Comparison of ENCODE assay signal across 11 mouse cellular contexts in the genomic region with DNA sequence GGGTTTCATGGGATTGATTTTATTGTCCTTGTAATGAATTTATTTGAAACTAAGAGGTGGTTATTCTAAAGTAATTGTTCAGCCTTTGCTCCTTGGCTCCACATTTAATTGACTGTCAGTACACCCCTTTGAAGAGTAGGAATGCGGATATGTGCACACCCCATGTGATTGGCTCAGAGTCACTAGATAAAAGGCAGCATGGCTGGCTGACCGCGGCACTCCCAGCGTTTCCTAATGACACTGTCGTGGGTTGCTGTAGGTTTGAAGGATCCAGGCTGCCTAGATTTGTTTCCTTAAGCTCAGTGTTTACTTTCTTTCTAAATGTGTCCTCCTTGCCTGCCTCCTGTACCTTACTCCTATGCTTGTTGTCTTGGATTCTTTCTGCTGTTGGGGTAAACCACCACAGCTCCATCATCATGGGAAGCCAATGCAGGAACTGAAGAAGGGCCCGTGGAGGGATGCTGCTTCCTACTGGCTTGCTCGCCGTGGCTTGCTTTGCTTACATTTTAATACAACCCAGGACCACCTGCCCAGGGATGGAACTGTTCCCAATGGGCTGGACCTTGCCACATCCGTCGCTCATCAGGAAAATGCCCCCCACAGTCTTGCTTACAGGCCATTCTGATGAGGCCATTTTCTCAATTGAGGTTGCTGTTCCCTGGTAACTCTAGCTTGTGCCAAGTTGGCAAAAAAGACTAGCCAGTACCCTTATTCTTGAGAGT.
DNase-seq lines count a peak whose midpoint lies in the region; ATAC-seq and TF ChIP-seq lines count a peak whose summit lies in the region.
"Had no signal": no experiment of that assay in that cellular context is flagged by ENCODE, and none has a peak within 500 bp of the region (broad histone marks: within the 10 kb centered on the region; RNA-seq: fewer than 3 reads in every experiment).

No protein-coding gene starts in this region.

- peak; percentile 17 for DNase-seq in adrenal gland, adult 2 months
- DNase-seq in adrenal gland, adult (ENCODE audit: inconsistent age in 2 of 2, low spot score in 1 of 2): no peak
- DNase-seq in neural tube, embryonic 10.5 days (ENCODE audit: extremely low spot score, low spot score): no peak
- no peak for DNase-seq in stomach, postnatal 0 days (ENCODE audit: low spot score)
- DNase-seq in ovary, postnatal 10 days (ENCODE audit: low spot score): no peak
- no peak for DNase-seq in spleen, adult 12 weeks (ENCODE audit: low spot score)
- DNase-seq: cerebellum, adult 11-12 months; lung, embryonic 14.5 days had no signal

- H3K27ac ChIP-seq in neural tube, embryonic 13.5 days (replicated peaks): peak overlapping the region; percentile 63
- H3K27ac ChIP-seq in lung, embryonic 15.5 days: no peak overlapping the region
- H3K27ac ChIP-seq in stomach, postnatal 0 days (replicated peaks): 0 out of 2 replicates have a peak overlapping the region, but pooled peaks have one; percentile 2

- H3K9ac ChIP-seq in neural tube, embryonic 13.5 days: no peak overlapping the region
- no peak overlapping the region for H3K9ac ChIP-seq in lung, embryonic 15.5 days
- H3K9ac ChIP-seq in stomach, postnatal 0 days (ENCODE audit: low read length): no peak overlapping the region
- H3K9ac ChIP-seq: lung, embryonic 14.5 days had no signal

- peak; percentile 52; the same call in 1 of the 2 replicates for ATAC-seq in neural tube, embryonic 13.5 days (ENCODE audit: low read depth)
- 0 out of 2 replicates have a peak, but pooled peaks have one; percentile 50 for ATAC-seq in lung, embryonic 15.5 days (ENCODE audit: borderline replicate concordance, extremely low read depth, low FRiP score, low TSS enrichment)
- ATAC-seq in stomach, postnatal 0 days (ENCODE audit: low FRiP score, low TSS enrichment): no peak

- H3K4me1 ChIP-seq in neural tube, embryonic 13.5 days (replicated peaks): peaks cover 21% of the 10 kb centered on the region
- peaks cover 5% of the 10 kb centered on the region; the same call in 1 of the 2 replicates for H3K4me1 ChIP-seq in lung, embryonic 15.5 days
- no peaks in the 10 kb centered on the region for H3K4me1 ChIP-seq in stomach, postnatal 0 days (replicated peaks; ENCODE audit: control insufficient read depth, insufficient read depth)

- TF ChIP-seq EP300 in stomach, postnatal 0 days (optimal IDR thresholded peaks at IDR 0.05): no peak

- WGBS in neural tube, embryonic 13.5 days: 67% methylated on average over 10 of the region's 10 CpGs
- 70% methylated on average over 10 of the region's 10 CpGs for WGBS in lung, embryonic 15.5 days
- 71% methylated on average over 10 of the region's 10 CpGs for WGBS in stomach, postnatal 0 days

- no peaks in the 10 kb centered on the region for H3K9me3 ChIP-seq in neural tube, embryonic 13.5 days
- H3K9me3 ChIP-seq in lung, embryonic 15.5 days: no peaks in the 10 kb centered on the region
- no peaks in the 10 kb centered on the region for H3K9me3 ChIP-seq in stomach, postnatal 0 days (ENCODE audit: control insufficient read depth, low read length)

- no peaks in the 10 kb centered on the region for H3K27me3 ChIP-seq in neural tube, embryonic 13.5 days
- H3K27me3 ChIP-seq in lung, embryonic 15.5 days: no peaks in the 10 kb centered on the region
- no peaks in the 10 kb centered on the region for H3K27me3 ChIP-seq in stomach, postnatal 0 days (ENCODE audit: control insufficient read depth, insufficient read depth, low read length)

- H3K36me3 ChIP-seq in neural tube, embryonic 13.5 days: peaks cover 5% of the 10 kb centered on the region; the same call in 1 of the 2 replicates
- no peaks in the 10 kb centered on the region for H3K36me3 ChIP-seq in lung, embryonic 15.5 days
- H3K36me3 ChIP-seq in stomach, postnatal 0 days (ENCODE audit: control insufficient read depth, insufficient read depth, low read length): no peaks in the 10 kb centered on the region

- H3K4me2 ChIP-seq in neural tube, embryonic 13.5 days: no peak overlapping the region
- no peak overlapping the region for H3K4me2 ChIP-seq in lung, embryonic 15.5 days
- H3K4me2 ChIP-seq in stomach, postnatal 0 days (replicated peaks; ENCODE audit: low read depth): no peak overlapping the region
- H3K4me2 ChIP-seq: lung, embryonic 14.5 days had no signal

- H3K4me3 ChIP-seq in neural tube, embryonic 13.5 days: no peak overlapping the region
- no peak overlapping the region for H3K4me3 ChIP-seq in lung, embryonic 15.5 days
- H3K4me3 ChIP-seq in stomach, postnatal 0 days (ENCODE audit: low read depth, low read length): no peak overlapping the region
- H3K4me3 ChIP-seq: erythroblast, embryonic 14.5 days had no signal

- no peak for TF ChIP-seq CTCF in stomach, postnatal 0 days (IDR thresholded peaks at IDR 0.05; ENCODE audit: low read depth)
